Mouse (Mus musculus) ovary, postnatal 36 days (tissue): ENCODE measurements around the gene Zswim3.

Experiments
- DNase-seq: peaks from one replicate; pipeline ENCODE4 v3.0.0; 2022; ENCODE audit warnings: low spot score, mixed read lengths

Zswim3 gene

GRCm38 (mm10) chr2:164806614-164807013 is 1.7 kb downstream of the Zswim3 start:
- DNase-seq: no peak

- DNase-seq: no peak
Observed at GRCm38 (mm10) chr2:164813557-164813956, 8.7 kb downstream of the Zswim3 start.

- no peak for DNase-seq
Observed at GRCm38 (mm10) chr2:164815348-164815747, 10.4 kb downstream of the Zswim3 start.

- no peak for DNase-seq
Observed at GRCm38 (mm10) chr2:164815821-164816220, 10.9 kb downstream of the Zswim3 start.

- no peak for DNase-seq
Observed at GRCm38 (mm10) chr2:164817206-164817605, 12.3 kb downstream of the Zswim3 start.

GRCm38 (mm10) chr2:164817703-164818102 is 12.8 kb downstream of the Zswim3 start:
- DNase-seq: no peak

GRCm38 (mm10) chr2:164821060-164821459 is 16.2 kb downstream of the Zswim3 start:
- no peak for DNase-seq

- DNase-seq: peak; percentile 99
Observed at GRCm38 (mm10) chr2:164822636-164823165, 17.8 kb downstream of the Zswim3 start, which contains the start of gene Zswim1. Zswim1 (plus strand) TSS chr2:164822686.

- no peak for DNase-seq
Observed at GRCm38 (mm10) chr2:164823181-164823585, 18.3 kb downstream of the Zswim3 start.

- no peak for DNase-seq
Observed at GRCm38 (mm10) chr2:164823969-164824368, 19.1 kb downstream of the Zswim3 start.

GRCm38 (mm10) chr2:164825521-164825920 is 20.6 kb downstream of the Zswim3 start:
- DNase-seq: no peak

GRCm38 (mm10) chr2:164827146-164827850 is 22.4 kb downstream of the Zswim3 start:
- no peak for DNase-seq

- DNase-seq: no peak
Observed at GRCm38 (mm10) chr2:164828437-164828836, 23.5 kb downstream of the Zswim3 start, which contains the start of gene Spata25. Spata25 (minus strand) TSS chr2:164828537.

- DNase-seq: no peak
Observed at GRCm38 (mm10) chr2:164829090-164829489, 24.2 kb downstream of the Zswim3 start.

- no peak for DNase-seq
Observed at GRCm38 (mm10) chr2:164831029-164831428, 26.1 kb downstream of the Zswim3 start.

- no peak for DNase-seq
Observed at GRCm38 (mm10) chr2:164832032-164832747, 27.3 kb downstream of the Zswim3 start.

- peak; percentile 81 for DNase-seq
Observed at GRCm38 (mm10) chr2:164832748-164833301, 27.9 kb downstream of the Zswim3 start, which contains the start of gene Ctsa. Ctsa (plus strand) TSS chr2:164832873.

- DNase-seq: peak; percentile 86
Observed at GRCm38 (mm10) chr2:164833314-164833959, 28.5 kb downstream of the Zswim3 start, which contains the start of gene Neurl2. Neurl2 (minus strand) TSS chr2:164833456.

GRCm38 (mm10) chr2:164834531-164834930 is 29.6 kb downstream of the Zswim3 start:
- DNase-seq: no peak

GRCm38 (mm10) chr2:164835164-164835563 is 30.3 kb downstream of the Zswim3 start:
- no peak for DNase-seq

- no peak for DNase-seq
Observed at GRCm38 (mm10) chr2:164845782-164846181, 40.9 kb downstream of the Zswim3 start.

- DNase-seq: no peak
Observed at GRCm38 (mm10) chr2:164850061-164850460, 45.2 kb downstream of the Zswim3 start.
